ENCODE assay signal across 30 mouse cellular contexts in the genomic region with DNA sequence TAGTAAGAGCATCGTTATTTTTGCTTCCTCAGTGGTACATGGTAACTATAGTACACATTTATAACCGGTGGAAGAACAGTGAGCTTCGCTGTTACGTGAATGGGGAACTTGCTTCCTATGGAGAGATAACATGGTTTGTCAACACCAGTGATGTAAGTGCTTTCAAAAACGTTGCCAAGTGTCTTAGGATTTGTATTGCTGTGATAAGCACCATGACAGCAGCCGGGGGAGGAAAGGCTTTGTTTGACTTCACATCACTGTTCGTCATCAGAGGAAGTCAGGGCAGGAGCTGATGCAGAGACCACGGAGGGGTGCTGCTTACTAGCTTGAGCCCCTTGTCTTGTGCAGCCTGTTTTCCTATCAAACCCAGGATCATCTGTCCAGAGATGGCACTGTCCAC.
DNase-seq lines count a peak whose midpoint lies in the region; ATAC-seq lines count a peak whose summit lies in the region.
"Had no signal": no experiment of that assay in that cellular context is flagged by ENCODE, and none has a peak within 500 bp of the region (broad histone marks: within the 10 kb centered on the region; RNA-seq: fewer than 3 reads in every experiment).

No protein-coding gene starts in this region.

- peaks cover 5% of the 10 kb centered on the region for H3K4me1 ChIP-seq in heart, embryonic 10.5 days
- no peaks in the 10 kb centered on the region for H3K4me1 ChIP-seq in midbrain, embryonic 14.5 days (ENCODE audit: control insufficient read depth, insufficient read depth, low read length)
- no peaks in the 10 kb centered on the region for H3K4me1 ChIP-seq in midbrain, embryonic 16.5 days (ENCODE audit: control insufficient read depth, insufficient read depth, low read length)
- H3K4me1 ChIP-seq: embryonic facial prominence, embryonic 10.5 days; embryonic facial prominence, embryonic 13.5 days; forebrain, embryonic 10.5 days; forebrain, embryonic 13.5 days; hindbrain, embryonic 12.5 days; hindbrain, embryonic 15.5 days had no signal

- no peak overlapping the region for H3K4me3 ChIP-seq in heart, embryonic 10.5 days
- H3K4me3 ChIP-seq in midbrain, embryonic 14.5 days (replicated peaks; ENCODE audit: low read depth, low read length), result no peak overlapping the region
- no peak overlapping the region for H3K4me3 ChIP-seq in midbrain, embryonic 16.5 days (ENCODE audit: low read depth, low read length)
- H3K4me3 ChIP-seq: embryonic facial prominence, embryonic 10.5 days; embryonic facial prominence, embryonic 13.5 days; forebrain, embryonic 10.5 days; forebrain, embryonic 13.5 days; heart, adult 2 months; hindbrain, embryonic 12.5 days; hindbrain, embryonic 15.5 days had no signal

- no peak overlapping the region for H3K9ac ChIP-seq in midbrain, embryonic 14.5 days (replicated peaks; ENCODE audit: low read length)
- no peak overlapping the region for H3K9ac ChIP-seq in midbrain, embryonic 16.5 days (ENCODE audit: low read depth, low read length)
- H3K9ac ChIP-seq: embryonic facial prominence, embryonic 13.5 days; forebrain, embryonic 13.5 days; hindbrain, embryonic 12.5 days; hindbrain, embryonic 15.5 days had no signal

- ATAC-seq in midbrain, embryonic 14.5 days (ENCODE audit: low FRiP score, low TSS enrichment), result no peak
- no peak for ATAC-seq in midbrain, embryonic 16.5 days
- ATAC-seq in common myeloid progenitor, adult 5-6 weeks (replicated peaks; ENCODE audit: low read depth, poor library complexity, severe bottlenecking), result peak; percentile 58
- no peak for ATAC-seq in erythroblast, adult 5-6 weeks (replicated peaks; ENCODE audit: low FRiP score, poor library complexity, severe bottlenecking)
- ATAC-seq: forebrain, embryonic 13.5 days; forebrain, embryonic 16.5 days; Patski had no signal

- H3K27me3 ChIP-seq in heart, embryonic 10.5 days (ENCODE audit: insufficient read depth, poor library complexity, severe bottlenecking), result no peaks in the 10 kb centered on the region
- H3K27me3 ChIP-seq in midbrain, embryonic 14.5 days (ENCODE audit: control insufficient read depth, insufficient read depth, low read length), result no peaks in the 10 kb centered on the region
- H3K27me3 ChIP-seq in midbrain, embryonic 16.5 days (ENCODE audit: control insufficient read depth, insufficient read depth, low read depth, low read length), result no peaks in the 10 kb centered on the region
- H3K27me3 ChIP-seq: CH12.LX; embryonic facial prominence, embryonic 13.5 days; forebrain, embryonic 13.5 days; hindbrain, embryonic 12.5 days; hindbrain, embryonic 15.5 days; Patski had no signal

- DNase-seq in heart, embryonic 10.5 days (ENCODE audit: low spot score), result peak; percentile 77
- no peak for DNase-seq in heart, postnatal 14 days
- peak; percentile 13 for DNase-seq in midbrain, embryonic 14.5 days
- no peak for DNase-seq in cerebellum, adult 11 months
- DNase-seq in right cerebral cortex, postnatal 25 days, result no peak
- DNase-seq: adrenal gland, adult 2 months; adrenal gland, postnatal 14 days; B cell, adult 2 months; cerebellum, adult 2 months; cerebellum, adult 9-11 months; cerebellum, postnatal 25 days; embryo, embryonic 11 days; gastrocnemius, postnatal 10 days; gastrocnemius, postnatal 36 days; heart, adult 2 months; kidney, adult 11 months had no signal

- no peaks in the 10 kb centered on the region for H3K36me3 ChIP-seq in heart, embryonic 10.5 days
- no peaks in the 10 kb centered on the region for H3K36me3 ChIP-seq in midbrain, embryonic 14.5 days (ENCODE audit: control insufficient read depth, insufficient read depth, low read length)
- H3K36me3 ChIP-seq in midbrain, embryonic 16.5 days (ENCODE audit: control insufficient read depth, insufficient read depth, low read length), result no peaks in the 10 kb centered on the region
- H3K36me3 ChIP-seq: embryonic facial prominence, embryonic 10.5 days; embryonic facial prominence, embryonic 13.5 days; forebrain, embryonic 10.5 days; hindbrain, embryonic 12.5 days; hindbrain, embryonic 15.5 days had no signal

- intact Hi-C loops in heart, postnatal 14 days (cut with DNase I), result no loop called here

- H3K9me3 ChIP-seq in heart, embryonic 10.5 days, result no peaks in the 10 kb centered on the region
- H3K9me3 ChIP-seq in midbrain, embryonic 14.5 days (ENCODE audit: control insufficient read depth, low read length), result no peaks in the 10 kb centered on the region
- H3K9me3 ChIP-seq in midbrain, embryonic 16.5 days (replicated peaks; ENCODE audit: control insufficient read depth, low read length, poor library complexity, severe bottlenecking), result no peaks in the 10 kb centered on the region
- H3K9me3 ChIP-seq: embryonic facial prominence, embryonic 10.5 days; embryonic facial prominence, embryonic 13.5 days; forebrain, embryonic 10.5 days; forebrain, embryonic 13.5 days; G1E; hindbrain, embryonic 12.5 days; hindbrain, embryonic 15.5 days had no signal

- H3K4me2 ChIP-seq in midbrain, embryonic 14.5 days (ENCODE audit: low read length), result no peak overlapping the region
- H3K4me2 ChIP-seq in midbrain, embryonic 16.5 days (ENCODE audit: low read length), result no peak overlapping the region
- H3K4me2 ChIP-seq: embryonic facial prominence, embryonic 13.5 days; forebrain, embryonic 13.5 days; heart, embryonic 11.5 days; hindbrain, embryonic 12.5 days; hindbrain, embryonic 15.5 days had no signal

- 23% methylated on average over 8 of the region's 8 CpGs for WGBS in heart, embryonic 10.5 days
- 55% methylated on average over 8 of the region's 8 CpGs for WGBS in midbrain, embryonic 14.5 days
- WGBS in midbrain, embryonic 16.5 days, result 53% methylated on average over 8 of the region's 8 CpGs

- no peak overlapping the region for H3K27ac ChIP-seq in heart, embryonic 10.5 days
- no peak overlapping the region for H3K27ac ChIP-seq in midbrain, embryonic 14.5 days (replicated peaks; ENCODE audit: low read depth, low read length)
- H3K27ac ChIP-seq in midbrain, embryonic 16.5 days (ENCODE audit: low read length), result no peak overlapping the region
- H3K27ac ChIP-seq: embryonic facial prominence, embryonic 10.5 days; embryonic facial prominence, embryonic 13.5 days; forebrain, embryonic 10.5 days; forebrain, embryonic 13.5 days; heart, adult 2 months; hindbrain, embryonic 12.5 days; hindbrain, embryonic 15.5 days had no signal

Comparison
In these comparisons a context has a peak if more than half of its experiments do, and no peak if none do; other contexts are left out.
1. DNase-seq: peak in heart, embryonic 10.5 days (single experiment) and midbrain, embryonic 14.5 days (single experiment); none in heart, postnatal 14 days (0 of 2), cerebellum, adult 11 months (single experiment) and right cerebral cortex, postnatal 25 days (single experiment).